Mouse (Mus musculus): ENCODE data around the gene Lfng. TPM values are rescaled to one million over a fixed set of nuclear protein-coding genes. Genes with fewer than 3 reads are reported as not detected.
A peak's percentile ranks its signal among the peaks of the same experiment; 100 is the strongest.

Lfng gene
- total RNA-seq, 2 experiments from 2014 or later, result 4.8 to 15.2 TPM

- ATAC-seq (replicated peaks; ENCODE audit: poor library complexity), result peak; percentile 38
Measured at GRCm38 (mm10) chr5:140614837-140615236, 7.7 kb downstream of the Lfng start.

GRCm38 (mm10) chr5:140615321-140616109 is 8.4 kb downstream of the Lfng start:
- ATAC-seq (replicated peaks; ENCODE audit: poor library complexity), result no peak

GRCm38 (mm10) chr5:140616110-140616503 is 9.0 kb downstream of the Lfng start:
- ATAC-seq (replicated peaks; ENCODE audit: poor library complexity), result 0 out of 2 replicates have a peak, but pooled peaks have one; percentile 5

- peak; percentile 21; the same call in 1 of the 2 replicates for ATAC-seq (replicated peaks; ENCODE audit: poor library complexity)
Measured at GRCm38 (mm10) chr5:140616691-140617090, 9.6 kb downstream of the Lfng start.

GRCm38 (mm10) chr5:140617714-140618113 is 10.6 kb downstream of the Lfng start:
- peak; percentile 69 for ATAC-seq (replicated peaks; ENCODE audit: poor library complexity)

GRCm38 (mm10) chr5:140619151-140619771 is 12.1 kb downstream of the Lfng start:
- peak; percentile 48 for ATAC-seq (replicated peaks; ENCODE audit: poor library complexity)

GRCm38 (mm10) chr5:140619895-140620736 is 13.0 kb downstream of the Lfng start:
- ATAC-seq (replicated peaks; ENCODE audit: poor library complexity), result no peak

- ATAC-seq (replicated peaks; ENCODE audit: poor library complexity), result no peak
Measured at GRCm38 (mm10) chr5:140621092-140621491, 14.0 kb downstream of the Lfng start.

GRCm38 (mm10) chr5:140621517-140621916 is 14.4 kb downstream of the Lfng start:
- no peak for ATAC-seq (replicated peaks; ENCODE audit: poor library complexity)

- ATAC-seq (replicated peaks; ENCODE audit: poor library complexity), result no peak
Measured at GRCm38 (mm10) chr5:140622978-140623670, 16.0 kb downstream of the Lfng start.

GRCm38 (mm10) chr5:140623791-140624190 is 16.7 kb downstream of the Lfng start:
- ATAC-seq (replicated peaks; ENCODE audit: poor library complexity), result no peak

- ATAC-seq (replicated peaks; ENCODE audit: poor library complexity), result no peak
Measured at GRCm38 (mm10) chr5:140624238-140624637, 17.1 kb downstream of the Lfng start.

- no peak for ATAC-seq (replicated peaks; ENCODE audit: poor library complexity)
Measured at GRCm38 (mm10) chr5:140624961-140625360, 17.8 kb downstream of the Lfng start.

- ATAC-seq (replicated peaks; ENCODE audit: poor library complexity), result no peak
Measured at GRCm38 (mm10) chr5:140627580-140627979, 20.5 kb downstream of the Lfng start.

GRCm38 (mm10) chr5:140628995-140629394 is 21.9 kb downstream of the Lfng start:
- peak; percentile 81 for ATAC-seq (replicated peaks; ENCODE audit: poor library complexity)

- no peak for ATAC-seq (replicated peaks; ENCODE audit: poor library complexity)
Measured at GRCm38 (mm10) chr5:140633432-140633831, 26.3 kb downstream of the Lfng start.

- ATAC-seq (replicated peaks; ENCODE audit: poor library complexity), result no peak
Measured at GRCm38 (mm10) chr5:140634798-140635722, 27.9 kb downstream of the Lfng start.

- no peak for ATAC-seq (replicated peaks; ENCODE audit: poor library complexity)
Measured at GRCm38 (mm10) chr5:140636316-140637057, 29.4 kb downstream of the Lfng start.

- ATAC-seq (replicated peaks; ENCODE audit: poor library complexity), result no peak
Measured at GRCm38 (mm10) chr5:140637058-140637410, 29.9 kb downstream of the Lfng start.
